Mouse (Mus musculus) neural tube, embryonic 14.5 days (tissue): Measurements from ENCODE around the gene Rapgef1. TPM values are rescaled to one million over a fixed set of nuclear protein-coding genes. Genes with fewer than 3 reads are reported as not detected.

ENCODE experiments used
- ATAC-seq: fragments of 200-750 bp; cut with Nextera tagmentation; 2 replicates; pipeline ENCODE4 v1.8.0; 2017; ENCODE audit warnings: low read depth, mild to moderate bottlenecking, moderate TSS enrichment, moderate library complexity
- H3K27ac ChIP-seq: fragments of 300-500 bp; sonication (generic); 2 replicates; pipeline ENCODE4 v1.5.1; 2014; ENCODE audit warnings: low read depth, mild to moderate bottlenecking, control low read depth, low read length, moderate library complexity, mixed read lengths
- H3K27me3 ChIP-seq: fragments of 300-500 bp; sonication (generic); 2 replicates; pipeline ENCODE4 v1.6.1; 2014; ENCODE audit warnings: low read length; ENCODE audit not compliant: control insufficient read depth, insufficient read depth
- H3K36me3 ChIP-seq: fragments of 300-500 bp; sonication (generic); 2 replicates; pipeline ENCODE4 v1.6.1; 2014; ENCODE audit warnings: low read length, mixed read lengths; ENCODE audit not compliant: control insufficient read depth, insufficient read depth
- H3K4me1 ChIP-seq: fragments of 300-500 bp; sonication (generic); 2 replicates; pipeline ENCODE4 v1.6.1; 2014; ENCODE audit warnings: low read length; ENCODE audit not compliant: control insufficient read depth, insufficient read depth
- H3K4me2 ChIP-seq: fragments of 300-500 bp; sonication (generic); 2 replicates; pipeline ENCODE4 v1.6.1; 2014; ENCODE audit warnings: mild to moderate bottlenecking, low read depth, low read length, control low read depth
- H3K4me3 ChIP-seq: fragments of 300-500 bp; sonication (generic); 2 replicates; pipeline ENCODE4 v1.5.1; 2014; ENCODE audit warnings: low read depth, low read length, control low read depth, mixed read lengths
- H3K9ac ChIP-seq: fragments of 300-500 bp; sonication (generic); replicated peaks from 2 replicates; pipeline ENCODE4 v1.6.1; 2014; ENCODE audit warnings: low read depth, mild to moderate bottlenecking, control low read depth, low read length, mixed read lengths
- H3K9me3 ChIP-seq: fragments of 300-500 bp; sonication (generic); 2 replicates; pipeline ENCODE4 v1.6.1; 2016; ENCODE audit warnings: low read length; ENCODE audit not compliant: control insufficient read depth
- WGBS: fragments of 180-500 bp; shearing (Covaris S2); extraction: QIAGEN DNeasy Blood & Tissue Kit; methylation state at CpG from one replicate; pipeline ENCODE4 v1.1.7; 2014; 5-methylcytosine and 5-hydroxymethylcytosine counted together
- polyA plus RNA-seq: library from polyadenylated mRNA; unstranded; fragments of >200 nt; fragmentation: Nextera tagmentation; extraction: Ambion mirVana; gene quantifications from 2 replicates; pipeline ENCODE4 v1.2.1, GENCODE M21; 2014

Gene Rapgef1
- polyA plus RNA-seq, 1 experiment from 2014 or later, result 18.9 TPM

GRCm38 (mm10) chr2:29671856-29672255, 52.3 kb downstream of the Rapgef1 start:
- peaks cover 20% of the 10 kb centered on the region for H3K4me1 ChIP-seq
- H3K9ac ChIP-seq, result no peak overlapping the region
- no peaks in the 10 kb centered on the region for H3K36me3 ChIP-seq
- WGBS, result 78% methylated on average over 3 of the region's 3 CpGs
- no peaks in the 10 kb centered on the region for H3K9me3 ChIP-seq
- H3K4me3 ChIP-seq, result no peak overlapping the region
- no peak for ATAC-seq
- H3K4me2 ChIP-seq, result no peak overlapping the region
- H3K27ac ChIP-seq, result no peak overlapping the region
- no peaks in the 10 kb centered on the region for H3K27me3 ChIP-seq

- no peak overlapping the region for H3K9ac ChIP-seq
- WGBS, result 88% methylated on average over 7 of the region's 7 CpGs
- no peak overlapping the region for H3K4me3 ChIP-seq
- H3K4me2 ChIP-seq, result no peak overlapping the region
- no peaks in the 10 kb centered on the region for H3K9me3 ChIP-seq
- peaks cover 18% of the 10 kb centered on the region for H3K4me1 ChIP-seq
- ATAC-seq, result no peak
- H3K27me3 ChIP-seq, result no peaks in the 10 kb centered on the region
- H3K27ac ChIP-seq, result no peak overlapping the region
- H3K36me3 ChIP-seq, result no peaks in the 10 kb centered on the region
Observed at GRCm38 (mm10) chr2:29672746-29673536, 53.4 kb downstream of the Rapgef1 start.

GRCm38 (mm10) chr2:29674087-29674486, 54.6 kb downstream of the Rapgef1 start:
- Histone ChIP-seq H3K9me3 (no peaks in the 10 kb centered on the region), H3K4me3 (no peak overlapping the region), H3K4me2 (no peak overlapping the region), H3K27me3 (no peaks in the 10 kb centered on the region), H3K4me1 (peaks cover 18% of the 10 kb centered on the region), H3K27ac (no peak overlapping the region), H3K9ac (no peak overlapping the region), H3K36me3 (no peaks in the 10 kb centered on the region)
- whole genome bisulfite sequencing, result 85% methylated on average over 11 of the region's 11 CpGs
- no peak for ATAC-seq

GRCm38 (mm10) chr2:29674545-29674944, 55.0 kb downstream of the Rapgef1 start:
- WGBS, result 76% methylated on average over 2 of the region's 2 CpGs
- no peak overlapping the region for H3K4me3 ChIP-seq
- no peaks in the 10 kb centered on the region for H3K36me3 ChIP-seq
- H3K9me3 ChIP-seq, result no peaks in the 10 kb centered on the region
- H3K9ac ChIP-seq, result no peak overlapping the region
- no peak overlapping the region for H3K4me2 ChIP-seq
- ATAC-seq, result no peak
- no peak overlapping the region for H3K27ac ChIP-seq
- H3K27me3 ChIP-seq, result no peaks in the 10 kb centered on the region
- H3K4me1 ChIP-seq, result peaks cover 16% of the 10 kb centered on the region

- Histone ChIP-seq H3K9ac (no peak overlapping the region), H3K27ac (no peak overlapping the region), H3K27me3 (no peaks in the 10 kb centered on the region), H3K36me3 (no peaks in the 10 kb centered on the region), H3K4me3 (no peak overlapping the region), H3K4me1 (peaks cover 6% of the 10 kb centered on the region), H3K9me3 (no peaks in the 10 kb centered on the region), H3K4me2 (no peak overlapping the region)
- 83% methylated on average over 4 of the region's 4 CpGs for WGBS
- ATAC-seq, result no peak
Observed at GRCm38 (mm10) chr2:29675846-29676245, 56.3 kb downstream of the Rapgef1 start.

GRCm38 (mm10) chr2:29676513-29676912, 57.0 kb downstream of the Rapgef1 start:
- H3K36me3 ChIP-seq, result no peaks in the 10 kb centered on the region
- H3K4me3 ChIP-seq, result no peak overlapping the region
- no peak overlapping the region for H3K9ac ChIP-seq
- 46% methylated on average over 6 of the region's 6 CpGs for WGBS
- no peak overlapping the region for H3K27ac ChIP-seq
- H3K4me1 ChIP-seq, result no peaks in the 10 kb centered on the region; the same call in 1 of the 2 replicates
- no peaks in the 10 kb centered on the region for H3K27me3 ChIP-seq
- no peaks in the 10 kb centered on the region for H3K9me3 ChIP-seq
- no peak overlapping the region for H3K4me2 ChIP-seq
- ATAC-seq, result no peak

- Histone ChIP-seq H3K4me3 (no peak overlapping the region), H3K27ac (no peak overlapping the region), H3K9me3 (no peaks in the 10 kb centered on the region), H3K4me1 (no peaks in the 10 kb centered on the region), H3K9ac (no peak overlapping the region), H3K4me2 (no peak overlapping the region), H3K36me3 (no peaks in the 10 kb centered on the region), H3K27me3 (no peaks in the 10 kb centered on the region)
- 79% methylated on average over 5 of the region's 5 CpGs for WGBS
- no peak for ATAC-seq
Observed at GRCm38 (mm10) chr2:29677842-29678241, 58.3 kb downstream of the Rapgef1 start.

- H3K4me3 ChIP-seq, result no peak overlapping the region
- no peaks in the 10 kb centered on the region for H3K27me3 ChIP-seq
- WGBS, result 74% methylated on average over 3 of the region's 3 CpGs
- no peaks in the 10 kb centered on the region for H3K9me3 ChIP-seq
- no peak overlapping the region for H3K27ac ChIP-seq
- no peak overlapping the region for H3K4me2 ChIP-seq
- no peak overlapping the region for H3K9ac ChIP-seq
- no peaks in the 10 kb centered on the region for H3K36me3 ChIP-seq
- no peak for ATAC-seq
- no peaks in the 10 kb centered on the region for H3K4me1 ChIP-seq
Observed at GRCm38 (mm10) chr2:29678524-29678923, 59.0 kb downstream of the Rapgef1 start.

GRCm38 (mm10) chr2:29679710-29680584, 60.4 kb downstream of the Rapgef1 start:
- Histone ChIP-seq H3K27me3 (no peaks in the 10 kb centered on the region), H3K27ac (no peak overlapping the region), H3K4me2 (no peak overlapping the region), H3K4me1 (no peaks in the 10 kb centered on the region), H3K9me3 (no peaks in the 10 kb centered on the region), H3K9ac (no peak overlapping the region), H3K36me3 (no peaks in the 10 kb centered on the region), H3K4me3 (no peak overlapping the region)
- 86% methylated on average over 6 of the region's 6 CpGs for WGBS
- ATAC-seq, result no peak
